Mouse (Mus musculus) stomach, embryonic 16.5 days (tissue): ENCODE results near the gene Wtap. TPM values are rescaled to one million over a fixed set of nuclear protein-coding genes. Genes with fewer than 3 reads are reported as not detected.
A peak's percentile ranks its signal among the peaks of the same experiment; 100 is the strongest.
"Not testable (repeated sequence)": the region's sequence is repeated elsewhere in the genome, so short reads cannot be mapped to it uniquely, and the experiment has no call there.

Source experiments
- ATAC-seq: fragments of 200-750 bp; cut with Nextera tagmentation; 2 replicates; pipeline ENCODE4 v1.8.0; 2017; ENCODE audit warnings: moderate number of reproducible peaks, moderate TSS enrichment; ENCODE audit not compliant: insufficient read depth, low FRiP score
- H3K27ac ChIP-seq: fragments of 300-500 bp; sonication (generic); 2 replicates; pipeline ENCODE4 v1.5.1; 2014; ENCODE audit warnings: low read length
- H3K27me3 ChIP-seq: fragments of 300-500 bp; sonication (generic); 2 replicates; pipeline ENCODE4 v1.6.1; 2014; ENCODE audit warnings: low read length, control low read depth, mixed read lengths; ENCODE audit not compliant: control insufficient read depth, insufficient read depth
- H3K36me3 ChIP-seq: fragments of 300-500 bp; sonication (generic); 2 replicates; pipeline ENCODE4 v1.6.1; 2014; ENCODE audit warnings: low read length; ENCODE audit not compliant: control insufficient read depth, insufficient read depth
- H3K4me1 ChIP-seq: fragments of 300-500 bp; sonication (generic); 2 replicates; pipeline ENCODE4 v1.6.1; 2014; ENCODE audit warnings: low read length, control low read depth, mixed read lengths; ENCODE audit not compliant: control insufficient read depth, insufficient read depth
- H3K4me2 ChIP-seq: fragments of 300-500 bp; sonication (generic); 2 replicates; pipeline ENCODE4 v1.6.1; 2014; ENCODE audit warnings: low read depth, low read length, mixed read lengths
- H3K4me3 ChIP-seq: fragments of 300-500 bp; sonication (generic); replicated peaks from 2 replicates; pipeline ENCODE4 v1.5.1; 2014; ENCODE audit warnings: mild to moderate bottlenecking, low read length
- H3K9ac ChIP-seq: fragments of 300-500 bp; sonication (generic); 2 replicates; pipeline ENCODE4 v1.6.1; 2014; ENCODE audit warnings: low read length
- H3K9me3 ChIP-seq: fragments of 300-500 bp; sonication (generic); replicated peaks from 2 replicates; pipeline ENCODE4 v1.6.1; 2016; ENCODE audit warnings: low read length, control low read depth; ENCODE audit not compliant: control insufficient read depth
- WGBS: fragments of 180-500 bp; shearing (Covaris S2); extraction: QIAGEN DNeasy Blood & Tissue Kit; methylation state at CpG from one replicate; pipeline ENCODE4 v1.1.7; 2014; 5-methylcytosine and 5-hydroxymethylcytosine counted together
- polyA plus RNA-seq: library from polyadenylated mRNA; unstranded; fragments of >200 nt; fragmentation: Nextera tagmentation; extraction: Ambion mirVana; gene quantifications from 2 replicates; pipeline ENCODE4 v1.2.1, GENCODE M21; 2015

Gene Wtap
- polyA plus RNA-seq, 1 experiment from 2014 or later = 101 TPM

DNA sequence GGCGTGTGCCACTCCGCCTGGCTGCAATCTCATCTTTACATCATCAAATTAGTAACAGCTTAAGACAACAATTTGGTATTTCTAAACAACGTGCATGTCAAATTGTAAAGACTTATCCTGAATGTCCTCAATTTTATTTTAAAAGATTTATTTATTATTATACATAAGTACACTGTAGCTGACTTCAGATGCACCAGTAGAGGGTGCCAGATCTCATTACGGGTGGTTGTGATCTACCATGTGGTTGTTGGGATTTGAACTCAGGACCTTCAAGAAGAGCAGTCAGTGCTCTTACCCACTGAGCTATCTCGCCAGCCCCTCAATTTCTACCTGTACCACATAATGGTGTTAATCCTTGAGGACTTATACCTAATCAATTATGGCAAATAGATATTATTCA, 8.3 kb upstream of the Wtap start:
- not testable (repeated sequence) for H3K27me3 ChIP-seq, H3K4me1 ChIP-seq, H3K4me2 ChIP-seq, H3K36me3 ChIP-seq, H3K9me3 ChIP-seq, H3K27ac ChIP-seq, ATAC-seq, H3K4me3 ChIP-seq, H3K9ac ChIP-seq
- 92% methylated on average over 5 of the region's 5 CpGs for WGBS

GRCm38 (mm10) chr17:12999069-12999468, 5.1 kb upstream of the Wtap start:
- no peaks in the 10 kb centered on the region for H3K9me3 ChIP-seq
- no peak for ATAC-seq
- H3K36me3 ChIP-seq = no peaks in the 10 kb centered on the region
- no peak overlapping the region for H3K4me3 ChIP-seq
- no peak overlapping the region for H3K4me2 ChIP-seq
- H3K4me1 ChIP-seq = no peaks in the 10 kb centered on the region
- H3K27me3 ChIP-seq = no peaks in the 10 kb centered on the region
- 78% methylated on average over 6 of the region's 6 CpGs for WGBS
- no peak overlapping the region for H3K9ac ChIP-seq
- H3K27ac ChIP-seq = no peak overlapping the region

DNA sequence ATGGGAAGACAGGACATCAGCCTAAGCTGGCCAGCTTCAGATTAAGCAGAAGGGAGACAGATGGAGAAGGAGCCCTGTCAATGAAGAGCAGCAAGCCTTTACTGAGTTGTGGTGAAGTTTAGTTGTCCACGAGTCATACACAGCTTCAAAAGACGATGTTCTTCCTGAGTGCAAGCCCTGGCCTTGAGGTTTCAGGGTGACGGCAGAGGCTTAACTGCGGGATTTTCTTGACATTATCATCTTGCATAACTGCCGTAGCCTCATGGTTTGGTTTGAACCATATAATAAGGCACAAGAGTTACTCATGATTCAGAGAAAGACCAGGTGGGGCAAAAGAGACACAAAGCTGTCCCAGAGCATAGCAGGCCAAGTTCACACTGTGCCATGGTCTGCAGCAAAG, 3.9 kb upstream of the Wtap start:
- Histone ChIP-seq H3K27me3 (no peaks in the 10 kb centered on the region), H3K4me3 (no peak overlapping the region), H3K9me3 (no peaks in the 10 kb centered on the region), H3K4me1 (no peaks in the 10 kb centered on the region), H3K4me2 (no peak overlapping the region), H3K27ac (no peak overlapping the region), H3K36me3 (no peaks in the 10 kb centered on the region), H3K9ac (no peak overlapping the region)
- WGBS = 83% methylated on average over 5 of the region's 5 CpGs
- ATAC-seq = no peak

- H3K4me2 ChIP-seq = no peak overlapping the region
- no peak overlapping the region for H3K27ac ChIP-seq
- ATAC-seq = no peak
- H3K4me1 ChIP-seq = no peaks in the 10 kb centered on the region
- no peak overlapping the region for H3K4me3 ChIP-seq
- H3K36me3 ChIP-seq = no peaks in the 10 kb centered on the region
- WGBS = 28% methylated on average over 3 of the region's 3 CpGs
- H3K9me3 ChIP-seq = no peaks in the 10 kb centered on the region
- no peaks in the 10 kb centered on the region for H3K27me3 ChIP-seq
- no peak overlapping the region for H3K9ac ChIP-seq
Observed at GRCm38 (mm10) chr17:12996345-12996744, 2.4 kb upstream of the Wtap start.

DNA sequence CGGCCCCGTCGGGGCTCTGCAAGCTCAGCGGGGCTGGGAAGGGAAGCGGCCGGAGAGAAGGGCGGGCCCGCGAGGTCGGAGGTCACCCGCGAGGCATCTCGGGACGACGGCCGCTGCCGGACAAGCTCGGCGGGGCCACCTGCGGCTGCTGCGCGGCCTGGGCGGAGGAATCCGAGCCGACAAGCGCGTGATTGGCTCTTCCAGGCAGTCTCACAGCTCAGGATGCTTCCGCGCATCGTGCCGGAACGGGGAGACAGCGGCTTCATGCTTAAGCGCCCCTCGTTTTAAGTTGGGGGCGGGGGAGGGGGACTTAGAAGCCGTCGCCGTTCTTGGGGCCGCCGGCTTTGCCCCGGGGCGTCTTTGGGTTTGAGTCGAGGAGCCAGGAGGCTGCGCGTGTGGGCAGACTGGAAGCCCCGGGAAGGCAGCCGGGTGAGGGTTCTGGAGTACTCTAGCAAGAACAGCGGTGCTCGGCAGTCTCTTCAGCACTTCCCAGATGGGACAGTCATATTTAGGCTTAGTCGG, 1.4 kb downstream of the Wtap start:
- no peaks in the 10 kb centered on the region for H3K27me3 ChIP-seq
- peak overlapping the region; percentile 76 for H3K4me2 ChIP-seq
- no peaks in the 10 kb centered on the region for H3K9me3 ChIP-seq
- peaks cover 11% of the 10 kb centered on the region for H3K4me1 ChIP-seq
- under 1% methylated on average over 50 of the region's 51 CpGs for WGBS
- peak overlapping the region; percentile 100 for H3K27ac ChIP-seq
- H3K36me3 ChIP-seq = no peaks in the 10 kb centered on the region
- ATAC-seq = peak; percentile 92
- H3K9ac ChIP-seq = peak overlapping the region; percentile 100
- H3K4me3 ChIP-seq = peak overlapping the region; percentile 99

DNA sequence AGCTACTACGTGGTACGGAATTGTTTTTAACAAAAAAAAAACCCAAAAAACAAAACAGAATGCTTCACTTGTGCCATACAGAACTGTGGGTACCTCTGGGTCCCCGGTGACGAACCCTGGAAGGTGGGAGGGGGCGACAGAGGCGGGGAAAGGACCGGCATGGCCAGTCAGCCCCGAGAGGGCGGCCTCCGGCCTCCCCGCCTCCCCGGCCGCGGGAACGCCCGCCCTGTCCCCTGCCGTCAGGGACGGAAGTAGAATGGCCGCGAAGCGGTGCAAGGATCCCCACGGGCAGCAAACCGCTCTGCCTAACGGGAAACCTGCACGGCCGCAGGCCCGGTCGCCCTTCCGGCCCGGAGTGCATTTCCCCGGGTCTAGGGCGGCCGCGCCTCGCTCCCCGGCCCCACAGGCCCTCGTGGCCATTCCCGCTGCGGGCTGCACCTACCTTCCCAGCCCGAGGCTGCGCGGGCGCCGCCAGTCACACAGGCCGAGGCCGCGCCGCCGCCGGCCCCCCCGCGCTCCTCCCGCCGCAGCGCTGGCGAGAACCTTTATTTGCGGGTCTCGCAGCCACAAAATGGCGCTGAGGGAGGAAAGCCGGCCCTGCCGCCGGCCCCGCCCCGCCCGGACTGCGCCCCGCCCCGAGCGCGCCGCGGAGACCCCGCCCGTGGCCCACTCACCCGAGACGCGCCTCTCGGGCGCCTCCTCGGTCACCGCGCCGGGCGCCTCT, 2.2 kb downstream of the Wtap start:
- under 1% methylated on average over 76 of the region's 84 CpGs for whole genome bisulfite sequencing
- no peaks in the 10 kb centered on the region for H3K9me3 ChIP-seq
- peak overlapping the region; percentile 100 for H3K9ac ChIP-seq
- ATAC-seq = peak; percentile 96
- peak overlapping the region; percentile 93 for H3K4me2 ChIP-seq
- H3K27me3 ChIP-seq = no peaks in the 10 kb centered on the region
- peaks cover 11% of the 10 kb centered on the region for H3K4me1 ChIP-seq
- H3K36me3 ChIP-seq = no peaks in the 10 kb centered on the region
- peak overlapping the region; percentile 100 for H3K27ac ChIP-seq
- H3K4me3 ChIP-seq = peak overlapping the region; percentile 99

- 2% methylated on average over 12 of the region's 12 CpGs for WGBS
- no peak for ATAC-seq
- H3K4me1 ChIP-seq = peaks cover 11% of the 10 kb centered on the region
Observed at GRCm38 (mm10) chr17:12991194-12991634, 2.8 kb downstream of the Wtap start.

DNA sequence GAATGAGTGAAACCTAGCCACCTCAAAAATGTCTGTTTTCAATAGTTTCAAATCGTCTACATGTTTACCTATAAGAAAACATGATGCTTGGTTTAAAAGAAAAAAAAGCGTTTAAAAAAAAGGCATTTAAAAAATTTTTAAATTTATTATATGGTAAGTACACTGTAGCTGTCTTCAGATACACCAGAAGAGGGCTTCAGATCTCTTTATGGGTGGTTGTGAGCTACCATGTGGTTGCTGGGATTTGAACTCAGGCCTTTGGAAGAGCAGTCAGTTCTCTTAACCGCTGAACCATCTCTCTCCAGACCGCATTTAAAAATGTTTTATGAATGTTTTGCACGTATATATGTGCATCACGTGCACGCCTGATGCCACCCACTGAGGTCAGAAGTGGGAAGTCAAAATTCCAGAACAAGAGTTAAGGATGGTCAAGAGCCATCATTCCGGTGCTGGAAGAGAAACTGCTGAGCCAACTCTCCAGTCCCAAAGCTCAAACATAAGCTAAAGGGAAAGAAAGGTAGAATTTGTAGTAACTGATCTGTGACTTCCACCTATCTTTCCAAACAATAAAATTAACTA, 3.3 kb downstream of the Wtap start:
- no peaks in the 10 kb centered on the region for H3K27me3 ChIP-seq
- no peaks in the 10 kb centered on the region for H3K9me3 ChIP-seq
- no peak for ATAC-seq
- H3K9ac ChIP-seq = peak overlapping the region; percentile 100
- H3K36me3 ChIP-seq = no peaks in the 10 kb centered on the region
- H3K27ac ChIP-seq = peak overlapping the region; percentile 100
- H3K4me3 ChIP-seq = peak overlapping the region; percentile 99
- WGBS = 44% methylated on average over 8 of the region's 8 CpGs
- peaks cover 11% of the 10 kb centered on the region for H3K4me1 ChIP-seq
- H3K4me2 ChIP-seq = peak overlapping the region; percentile 93

More at GRCm38 (mm10) chr17:12991194-12991634, 2.8 kb downstream of the Wtap start:
- peak overlapping the region; percentile 93 for H3K4me2 ChIP-seq
- no peaks in the 10 kb centered on the region for H3K9me3 ChIP-seq
- peak overlapping the region; percentile 99 for H3K4me3 ChIP-seq
- no peaks in the 10 kb centered on the region for H3K27me3 ChIP-seq
- no peaks in the 10 kb centered on the region for H3K36me3 ChIP-seq
- peak overlapping the region; percentile 100 for H3K27ac ChIP-seq
- peak overlapping the region; percentile 100 for H3K9ac ChIP-seq

DNA sequence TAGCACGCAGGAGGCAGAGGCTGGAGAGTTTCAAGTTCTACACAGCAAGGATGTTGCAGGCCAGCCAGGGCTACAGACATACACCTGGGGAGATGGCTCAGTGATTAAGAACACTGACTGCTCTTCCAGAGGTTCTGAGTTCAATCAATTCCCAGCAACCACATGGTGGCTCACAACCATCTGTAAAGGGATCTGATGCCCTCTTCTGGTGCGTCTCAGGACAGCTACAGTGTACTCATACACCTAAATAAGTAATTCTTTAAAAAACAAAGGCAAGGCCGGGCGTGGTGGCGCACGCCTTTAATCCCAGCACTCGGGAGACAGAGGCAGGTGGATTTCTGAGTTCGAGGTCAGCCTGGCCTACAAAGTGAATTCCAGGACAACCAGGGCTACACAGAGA, 5.9 kb downstream of the Wtap start:
- not testable (repeated sequence) for ATAC-seq, H3K9me3 ChIP-seq, H3K4me3 ChIP-seq, H3K36me3 ChIP-seq, H3K4me2 ChIP-seq, H3K27me3 ChIP-seq, H3K9ac ChIP-seq, H3K27ac ChIP-seq
- WGBS = 92% methylated on average over 8 of the region's 8 CpGs
- H3K4me1 ChIP-seq = peaks cover 11% of the 10 kb centered on the region
